Mouse (Mus musculus) liver, embryonic 14.5 days (tissue): Measurements from ENCODE around the gene Aldh2. TPM values are rescaled to one million over a fixed set of nuclear protein-coding genes. Genes with fewer than 3 reads are reported as not detected.

ENCODE experiments used
- ATAC-seq: fragments of 200-750 bp; cut with Nextera tagmentation; 2 replicates; pipeline ENCODE4 v1.8.0; 2017; ENCODE audit warnings: moderate number of reproducible peaks, mild to moderate bottlenecking, moderate library complexity; ENCODE audit not compliant: insufficient read depth
- DNase-seq, 3 experiments: peaks; one replicate each; pipeline ENCODE4 v3.0.0-alpha.2; 2012 to 2013; ENCODE audit warnings: low read depth in 3 of 3, low spot score in 3 of 3
- H3K27ac ChIP-seq: fragments of 300-500 bp; sonication (generic); 2 replicates; pipeline ENCODE4 v1.5.1; 2014; ENCODE audit warnings: moderate library complexity, mild to moderate bottlenecking, control low read depth, inconsistent platforms
- H3K27me3 ChIP-seq: fragments of 300-500 bp; sonication (generic); 2 replicates; pipeline ENCODE4 v1.6.1; 2014; ENCODE audit warnings: mild to moderate bottlenecking, low read length, moderate library complexity; ENCODE audit not compliant: control insufficient read depth, insufficient read depth
- H3K36me3 ChIP-seq: fragments of 300-500 bp; sonication (generic); replicated peaks from 2 replicates; pipeline ENCODE4 v1.6.1; 2014; ENCODE audit warnings: low read depth; ENCODE audit not compliant: control insufficient read depth, insufficient read depth
- H3K4me1 ChIP-seq, 2 experiments: fragments of 200-500 bp in 1 of 2; fragments of 300-500 bp in 1 of 2; sonication (generic) in 1 of 2; replicated peaks; 2 replicates each; pipeline ENCODE4 v1.6.1; 2012 to 2014; ENCODE audit warnings: antibody characterized with exemption in 1 of 2, inconsistent platforms in 1 of 2, low read length in 1 of 2; ENCODE audit not compliant: control insufficient read depth in 2 of 2, insufficient read depth in 2 of 2
- H3K4me2 ChIP-seq: fragments of 300-500 bp; sonication (generic); 2 replicates; pipeline ENCODE4 v1.6.1; 2014; ENCODE audit warnings: low read depth, mild to moderate bottlenecking, control low read depth, moderate library complexity
- H3K4me3 ChIP-seq, 2 experiments: fragments of 200-500 bp in 1 of 2; fragments of 300-500 bp in 1 of 2; sonication (generic) in 1 of 2; 2 replicates each; pipeline ENCODE4 v1.5.1; 2012 to 2014; ENCODE audit warnings: low read depth in 2 of 2, low read length in 2 of 2, mild to moderate bottlenecking in 2 of 2, control low read depth in 1 of 2, inconsistent platforms in 1 of 2, moderate library complexity in 1 of 2; ENCODE audit not compliant: insufficient read depth in 1 of 2
- H3K9ac ChIP-seq: fragments of 300-500 bp; sonication (generic); replicated peaks from 2 replicates; pipeline ENCODE4 v1.6.1; 2014; ENCODE audit warnings: mild to moderate bottlenecking, control low read depth, moderate library complexity
- H3K9me3 ChIP-seq: fragments of 300-500 bp; sonication (generic); 2 replicates; pipeline ENCODE4 v1.6.1; 2016; ENCODE audit warnings: low read length, mixed read lengths; ENCODE audit not compliant: control insufficient read depth
- CTCF ChIP-seq: IDR thresholded peaks from 2 replicates; pipeline ENCODE4 v1.5.1; 2016; ENCODE audit warnings: antibody characterized with exemption, low read depth, control low read depth
- EP300 ChIP-seq: IDR thresholded peaks from 2 replicates; pipeline ENCODE4 v1.6.1; 2016; ENCODE audit warnings: antibody characterized with exemption, low read depth
- WGBS: fragments of 180-500 bp; shearing (Covaris S2); extraction: QIAGEN DNeasy Blood & Tissue Kit; methylation state at CpG from one replicate; pipeline ENCODE4 v1.1.7; 2014; ENCODE audit not compliant: insufficient replicate concordance; 5-methylcytosine and 5-hydroxymethylcytosine counted together
- polyA plus RNA-seq, 2 experiments: library from polyadenylated mRNA; depleted of rRNA in 1 of 2; stranded (reverse) in 1 of 2; unstranded in 1 of 2; fragments of >200 nt; fragmentation: Nextera tagmentation in 1 of 2; extraction: Ambion mirVana in 1 of 2; gene quantifications; 2 replicates each; pipeline versions ENCODE4 v1.2.1 to v1.2.3; 2012 to 2014

Gene Aldh2
- polyA plus RNA-seq, 2 experiments, result 48.1 to 157 TPM

- H3K36me3 ChIP-seq, result no peaks in the 10 kb centered on the region
- ATAC-seq (no peak), DNase-seq (no peak)
- no peaks in the 10 kb centered on the region for H3K27me3 ChIP-seq
- no peak for TF ChIP-seq CTCF
- TF ChIP-seq EP300, result no peak
- peaks cover 15 to 38% of the 10 kb centered on the region in 2 experiments for H3K4me1 ChIP-seq
- no peaks in the 10 kb centered on the region for H3K9me3 ChIP-seq
- 65% methylated on average over 6 of the region's 6 CpGs for WGBS
- H3K4me3 ChIP-seq, result no peak overlapping the region; a peak in 1 of 4 replicates
- no peak overlapping the region for H3K27ac ChIP-seq
- H3K9ac ChIP-seq, result no peak overlapping the region; the same call in 1 of the 2 replicates
- peak overlapping the region; percentile 93 for H3K4me2 ChIP-seq
These were observed 1.2 kb upstream of the Aldh2 start for GRCm38 (mm10) chr5:121594714-121595313.

GRCm38 (mm10) chr5:121592816-121593407, 712 bp downstream of the Aldh2 start:
- 4% methylated on average over 33 of the region's 33 CpGs for WGBS
- peak overlapping the region; percentile 47; the same call in 1 of the 2 replicates for H3K27ac ChIP-seq
- ATAC-seq, result peak; percentile 21
- H3K36me3 ChIP-seq, result no peaks in the 10 kb centered on the region
- H3K27me3 ChIP-seq, result no peaks in the 10 kb centered on the region
- peak overlapping the region; percentile 68 to 75 for H3K4me3 ChIP-seq
- H3K9me3 ChIP-seq, result no peaks in the 10 kb centered on the region
- no peak for DNase-seq
- H3K4me2 ChIP-seq, result peak overlapping the region; percentile 93
- H3K9ac ChIP-seq, result peak overlapping the region; percentile 83
- TF ChIP-seq EP300 (no peak), CTCF (no peak)
- peaks cover 15 to 40% of the 10 kb centered on the region in 2 experiments for H3K4me1 ChIP-seq

DNA sequence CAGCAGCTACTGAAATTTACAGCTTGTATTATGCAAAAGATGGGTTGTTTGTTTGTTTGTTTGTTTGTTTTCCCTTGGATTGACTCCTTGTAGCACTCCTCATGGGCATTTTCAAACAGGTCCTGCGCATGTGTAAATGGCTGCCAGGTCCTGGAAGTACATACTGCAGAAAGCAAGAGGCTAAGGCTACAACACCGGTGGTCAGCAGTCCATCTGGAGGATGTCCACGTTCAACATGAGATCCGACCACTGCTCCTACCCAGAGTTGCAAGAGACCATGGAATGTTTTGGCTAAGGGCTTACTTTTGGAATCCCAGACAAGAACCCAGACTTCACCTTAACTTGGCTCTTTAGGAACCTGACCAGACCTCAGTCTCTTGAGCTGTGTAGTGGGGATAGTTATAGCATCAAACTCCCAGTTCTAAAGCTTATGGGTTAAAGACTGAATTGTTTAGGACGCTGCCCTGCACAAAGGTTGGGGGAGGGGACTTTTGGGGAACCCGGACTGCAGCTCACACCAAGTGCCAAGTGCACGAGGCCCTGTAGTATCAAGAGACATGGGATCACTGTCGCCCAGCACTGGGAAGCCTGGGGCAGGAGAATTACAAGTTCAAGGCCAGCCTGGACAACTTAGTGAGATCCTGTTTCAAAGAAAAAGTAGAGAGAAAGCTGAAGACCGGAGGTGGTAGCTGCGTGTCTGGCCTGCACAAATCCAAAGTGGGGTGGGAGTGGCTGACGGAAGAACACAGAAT, 1.4 kb downstream of the Aldh2 start:
- Histone ChIP-seq H3K4me2 (peak overlapping the region; percentile 93), H3K36me3 (no peaks in the 10 kb centered on the region), H3K27me3 (no peaks in the 10 kb centered on the region), H3K9ac (peak overlapping the region; percentile 83; the same call in 1 of the 2 replicates), H3K9me3 (no peaks in the 10 kb centered on the region), H3K27ac (no peak overlapping the region), H3K4me3 (peak overlapping the region; percentile 68 to 75; a peak in 3 of 4 replicates), H3K4me1 (peaks cover 15 to 43% of the 10 kb centered on the region in 2 experiments)
- ATAC-seq (no peak), DNase-seq (no peak)
- 59% methylated on average over 11 of the region's 11 CpGs for WGBS
- no peak for TF ChIP-seq EP300
- TF ChIP-seq CTCF, result no peak

DNA sequence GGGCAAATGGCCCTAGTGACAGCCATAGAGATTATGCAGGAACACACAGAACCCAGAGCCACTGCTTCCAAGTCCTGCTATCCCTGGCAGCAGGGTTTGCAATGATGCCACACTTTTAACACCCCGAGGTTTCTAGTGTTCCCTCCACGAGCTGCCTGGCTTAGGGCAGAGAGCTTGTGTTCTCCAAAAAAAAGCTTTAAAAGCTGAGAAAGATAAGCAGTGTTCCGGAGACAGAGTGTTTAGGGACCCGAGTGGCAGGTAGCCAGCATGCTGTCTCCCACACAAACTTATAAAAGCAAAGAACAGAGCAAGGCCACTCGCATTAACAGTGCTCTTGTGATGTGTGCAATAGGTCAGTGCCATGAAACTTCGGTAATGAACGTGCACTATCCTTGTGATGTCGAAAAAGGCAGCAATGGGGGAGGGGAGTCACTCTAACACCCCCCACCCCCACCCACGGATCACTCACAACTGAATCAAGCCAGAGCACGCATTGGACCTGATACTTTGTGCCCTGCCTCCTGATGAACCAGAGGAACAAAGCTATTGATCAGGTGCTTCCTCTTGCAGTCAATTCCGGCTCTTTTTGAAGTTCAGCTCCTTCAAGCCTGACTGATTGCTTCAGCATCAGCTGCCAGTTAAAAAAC, 2.1 kb downstream of the Aldh2 start:
- no peaks in the 10 kb centered on the region for H3K9me3 ChIP-seq
- no peaks in the 10 kb centered on the region for H3K27me3 ChIP-seq
- 51% methylated on average over 11 of the region's 11 CpGs for WGBS
- no peaks in the 10 kb centered on the region for H3K36me3 ChIP-seq
- H3K4me3 ChIP-seq, result no peak overlapping the region; a peak in 1 of 4 replicates
- TF ChIP-seq CTCF (no peak), EP300 (no peak)
- no peak overlapping the region for H3K9ac ChIP-seq
- H3K4me2 ChIP-seq, result peak overlapping the region; percentile 93
- peaks cover 21 to 45% of the 10 kb centered on the region in 2 experiments for H3K4me1 ChIP-seq
- no peak overlapping the region for H3K27ac ChIP-seq
- ATAC-seq (no peak), DNase-seq (no peak)
